Mouse (Mus musculus) frontal cortex, postnatal 25 days (tissue): ENCODE measurements at regions not wholly inside any gene's neighbourhood (a gene's known extent, or its start where the extent isn't known, plus 50 kb on each side); places are given as distances from the start of the nearest gene placed in this dataset.
A peak's percentile ranks its signal among the peaks of the same experiment; 100 is the strongest.

Source experiments
- DNase-seq, 2 experiments: peaks; one replicate each; pipeline ENCODE4 v3.0.0; 2022; ENCODE audit warnings: low spot score in 2 of 2

- no peak for DNase-seq
Observed at GRCm38 (mm10) chr1:129219098-129219497, 54.0 kb upstream of the Thsd7b start.

GRCm38 (mm10) chr1:129208806-129209205 lies 64.3 kb upstream of the Thsd7b start:
- DNase-seq: no peak

GRCm38 (mm10) chr1:129208406-129208805 lies 64.7 kb upstream of the Thsd7b start:
- peak; percentile 3 to 4 for DNase-seq

- DNase-seq: no peak
Observed at GRCm38 (mm10) chr1:129207674-129208073, 65.4 kb upstream of the Thsd7b start.

GRCm38 (mm10) chr1:129180174-129180759 lies 92.8 kb upstream of the Thsd7b start:
- no peak for DNase-seq

GRCm38 (mm10) chr1:129169936-129170335 lies 103.2 kb upstream of the Thsd7b start:
- peak; percentile 13 to 19 for DNase-seq

GRCm38 (mm10) chr1:129150643-129151042 lies 122.5 kb upstream of the Thsd7b start:
- no peak for DNase-seq

GRCm38 (mm10) chr1:129148733-129149388 lies 124.2 kb upstream of the Thsd7b start:
- no peak for DNase-seq

- DNase-seq: no peak
Observed at GRCm38 (mm10) chr1:129146395-129147094, 126.6 kb upstream of the Thsd7b start.

GRCm38 (mm10) chr1:129138783-129139182 lies 134.3 kb upstream of the Thsd7b start:
- DNase-seq: no peak

- DNase-seq: no peak
Observed at GRCm38 (mm10) chr1:129106961-129107557, 166.0 kb upstream of the Thsd7b start.

- no peak for DNase-seq
Observed at GRCm38 (mm10) chr1:129100997-129101396, 172.1 kb upstream of the Thsd7b start.

GRCm38 (mm10) chr1:129078274-129078673 lies 194.8 kb upstream of the Thsd7b start:
- DNase-seq: no peak

GRCm38 (mm10) chr1:129057182-129057581 lies 215.9 kb upstream of the Thsd7b start:
- no peak for DNase-seq

GRCm38 (mm10) chr1:129055252-129055651 lies 217.8 kb upstream of the Thsd7b start:
- no peak for DNase-seq

GRCm38 (mm10) chr1:129033707-129034106 lies 239.4 kb upstream of the Thsd7b start:
- no peak for DNase-seq

- DNase-seq: no peak
Observed at GRCm38 (mm10) chr1:129005899-129006298, 267.2 kb upstream of the Thsd7b start.

- no peak for DNase-seq
Observed at GRCm38 (mm10) chr1:129002286-129002685, 270.8 kb upstream of the Thsd7b start.

GRCm38 (mm10) chr1:129001766-129002165 lies 271.3 kb upstream of the Thsd7b start:
- DNase-seq: no peak

- DNase-seq: no peak
Observed at GRCm38 (mm10) chr1:128999741-129000517, 273.2 kb upstream of the Thsd7b start.

GRCm38 (mm10) chr1:128994655-128995054 lies 278.4 kb upstream of the Thsd7b start:
- DNase-seq: no peak

- DNase-seq: no peak
Observed at GRCm38 (mm10) chr1:128983411-128983810, 289.7 kb upstream of the Thsd7b start.
